Mouse (Mus musculus): ENCODE measurements around the gene Sltm. TPM values are rescaled to one million over a fixed set of nuclear protein-coding genes. Genes with fewer than 3 reads are reported as not detected.

Sltm gene
- 29.1 TPM for polyA plus RNA-seq (2014; fragmentation: Illumina TruSeq; extraction: RNeasy Lipid Tissue Mini Kit (QIAGEN cat#74804); ENCODE audit: low read depth, low replicate concordance)

GRCm38 (mm10) chr9:70542305-70543041, at the start of gene Sltm:
TSS of gene Sltm (plus strand) at chr9:70542754.

GRCm38 (mm10) chr9:70503626-70504041, 38.9 kb upstream of the Sltm start, which contains the start of gene Rnf111:
TSS of gene Rnf111 (minus strand) at chr9:70503725.

Other genes starting within 250 kb of the Sltm start
- gene Ccnb2, start 121.2 kb upstream of the Sltm start, polyA plus RNA-seq (2014; fragmentation: Illumina TruSeq; extraction: RNeasy Lipid Tissue Mini Kit (QIAGEN cat#74804); ENCODE audit: low read depth, low replicate concordance): 0.60 TPM
- 15.8 TPM for gene Rnf111, start 39.0 kb upstream of the Sltm start, polyA plus RNA-seq (2014; fragmentation: Illumina TruSeq; extraction: RNeasy Lipid Tissue Mini Kit (QIAGEN cat#74804); ENCODE audit: low read depth, low replicate concordance)
- not detected for gene Gm10642, start 113.5 kb downstream of the Sltm start, polyA plus RNA-seq (2014; fragmentation: Illumina TruSeq; extraction: RNeasy Lipid Tissue Mini Kit (QIAGEN cat#74804); ENCODE audit: low read depth, low replicate concordance)
- gene Mindy2, start 114.4 kb downstream of the Sltm start, polyA plus RNA-seq (2014; fragmentation: Illumina TruSeq; extraction: RNeasy Lipid Tissue Mini Kit (QIAGEN cat#74804); ENCODE audit: low read depth, low replicate concordance): 21.8 TPM
- 27.7 TPM for gene Adam10, start 136.2 kb downstream of the Sltm start, polyA plus RNA-seq (2014; fragmentation: Illumina TruSeq; extraction: RNeasy Lipid Tissue Mini Kit (QIAGEN cat#74804); ENCODE audit: low read depth, low replicate concordance)

All from heart, adult 10 weeks (tissue).